In the genomic region with DNA sequence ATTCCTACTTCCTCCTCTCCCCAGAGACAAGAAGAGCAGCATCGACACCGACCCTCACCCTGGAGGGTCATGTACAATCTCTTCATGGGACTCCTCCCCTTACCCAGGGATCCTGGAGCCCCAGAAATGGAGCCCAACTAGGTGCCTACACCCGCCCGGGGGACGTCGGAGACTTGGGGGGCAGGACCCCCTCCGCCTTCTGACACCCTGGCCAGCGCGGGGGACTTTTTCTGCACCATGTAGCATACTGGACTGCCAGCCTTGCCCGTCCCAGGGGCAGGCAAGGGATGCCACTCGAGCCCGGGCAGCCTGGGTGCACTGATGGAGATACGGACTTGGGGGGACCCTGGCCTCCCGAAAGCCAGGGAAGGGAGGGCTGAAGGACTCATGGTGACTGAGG, we compare ENCODE assay signal across 27 mouse cellular contexts. TPM values are rescaled to one million over a fixed set of nuclear protein-coding genes. Genes with fewer than 3 reads are reported as not detected.
A peak's percentile ranks its signal among the peaks of the same experiment; 100 is the strongest.
DNase-seq lines count a peak whose midpoint lies in the region; ATAC-seq and TF ChIP-seq lines count a peak whose summit lies in the region.
"Had no signal": no experiment of that assay in that cellular context is flagged by ENCODE, and none has a peak within 500 bp of the region (broad histone marks: within the 10 kb centered on the region; RNA-seq: fewer than 3 reads in every experiment).

No protein-coding gene starts in this region.

- no peak for TF ChIP-seq EP300 in ES-Bruce4 (IDR thresholded peaks at IDR 0.05; ENCODE audit: insufficient read depth, low read depth, low read length)

- H3K27ac ChIP-seq in forebrain, embryonic 11.5 days (ENCODE audit: low read depth, low read length), result no peak overlapping the region
- no peak overlapping the region for H3K27ac ChIP-seq in forebrain, embryonic 12.5 days
- no peak overlapping the region for H3K27ac ChIP-seq in hindbrain, embryonic 12.5 days
- H3K27ac ChIP-seq in hindbrain, postnatal 0 days, result no peak overlapping the region
- H3K27ac ChIP-seq in ES-Bruce4 (ENCODE audit: insufficient read depth, low read length), result 0 out of 2 replicates have a peak overlapping the region, but pooled peaks have one; percentile 25
- H3K27ac ChIP-seq in gastrocnemius, adult 2 months, result no peak overlapping the region
- H3K27ac ChIP-seq: embryonic facial prominence, embryonic 10.5 days; embryonic facial prominence, embryonic 13.5 days; heart, adult 2 months; heart, embryonic 15.5 days had no signal

- TF ChIP-seq POLR2A in ES-Bruce4 (IDR thresholded peaks at IDR 0.05; ENCODE audit: insufficient read depth, low read length), result no peak

- no peak for TF ChIP-seq CTCF in hindbrain, postnatal 0 days (IDR thresholded peaks at IDR 0.05; ENCODE audit: low read depth)
- no peak for TF ChIP-seq CTCF in ES-Bruce4 (IDR thresholded peaks at IDR 0.05; ENCODE audit: low read depth, low read length)
- no peak for TF ChIP-seq CTCF in gastrocnemius, adult 2 months (IDR thresholded peaks at IDR 0.05)

- no peaks in the 10 kb centered on the region for H3K9me3 ChIP-seq in forebrain, embryonic 11.5 days (ENCODE audit: control insufficient read depth, low read length)
- no peaks in the 10 kb centered on the region for H3K9me3 ChIP-seq in forebrain, embryonic 12.5 days
- H3K9me3 ChIP-seq in hindbrain, embryonic 12.5 days (replicated peaks), result no peaks in the 10 kb centered on the region
- no peaks in the 10 kb centered on the region for H3K9me3 ChIP-seq in hindbrain, postnatal 0 days (ENCODE audit: low read length)
- H3K9me3 ChIP-seq in ES-Bruce4 (replicated peaks; ENCODE audit: control insufficient read depth, insufficient read depth, low read length, poor library complexity, severe bottlenecking), result no peaks in the 10 kb centered on the region
- H3K9me3 ChIP-seq: embryonic facial prominence, embryonic 10.5 days; embryonic facial prominence, embryonic 13.5 days; heart, embryonic 12.5 days; heart, embryonic 15.5 days had no signal

- no peaks in the 10 kb centered on the region for H3K27me3 ChIP-seq in forebrain, embryonic 11.5 days (ENCODE audit: control insufficient read depth, insufficient read depth, low read length)
- 0 out of 2 replicates have a peak, but pooled peaks cover 2% of the 10 kb centered on the region for H3K27me3 ChIP-seq in forebrain, embryonic 12.5 days
- no peaks in the 10 kb centered on the region; the same call in 1 of the 2 replicates for H3K27me3 ChIP-seq in hindbrain, embryonic 12.5 days
- no peaks in the 10 kb centered on the region for H3K27me3 ChIP-seq in hindbrain, postnatal 0 days (ENCODE audit: insufficient read depth, low read length)
- H3K27me3 ChIP-seq in ES-Bruce4 (ENCODE audit: control insufficient read depth, insufficient read depth, low read length, poor library complexity, severe bottlenecking), result no peaks in the 10 kb centered on the region
- H3K27me3 ChIP-seq: heart, embryonic 12.5 days; heart, embryonic 15.5 days had no signal

- peak; percentile 51 for DNase-seq in forebrain, embryonic 11.5 days (ENCODE audit: low spot score)
- no peak for DNase-seq in hindbrain, postnatal 0 days (ENCODE audit: low spot score)
- DNase-seq in gastrocnemius, adult 2 months, result no peak
- DNase-seq: adrenal gland, adult 2 months; adrenal gland, postnatal 14 days; cerebellum, adult 11 months; cerebellum, adult 9-11 months; cerebellum, postnatal 36 days; embryo, embryonic 11 days; forebrain, postnatal 0 days; gastrocnemius, postnatal 25 days; heart, adult 2 months; heart, postnatal 14 days; heart, postnatal 4 days; kidney, adult 2 months had no signal

- WGBS in forebrain, embryonic 11.5 days, result 87% methylated on average over 14 of the region's 14 CpGs
- WGBS in forebrain, embryonic 12.5 days, result 88% methylated on average over 14 of the region's 14 CpGs
- 78% methylated on average over 14 of the region's 14 CpGs for WGBS in hindbrain, embryonic 12.5 days
- 86% methylated on average over 14 of the region's 14 CpGs for WGBS in hindbrain, postnatal 0 days

- intact Hi-C loops in gastrocnemius, adult 2 months (cut with DNase I), result no loop called here

- no peaks in the 10 kb centered on the region for H3K36me3 ChIP-seq in forebrain, embryonic 11.5 days (ENCODE audit: control insufficient read depth, insufficient read depth, low read length)
- H3K36me3 ChIP-seq in forebrain, embryonic 12.5 days (replicated peaks), result peaks cover 10% of the 10 kb centered on the region; the same call in 1 of the 2 replicates
- peaks cover 8% of the 10 kb centered on the region; the same call in 1 of the 2 replicates for H3K36me3 ChIP-seq in hindbrain, embryonic 12.5 days
- H3K36me3 ChIP-seq in hindbrain, postnatal 0 days (ENCODE audit: insufficient read depth, low read length), result no peaks in the 10 kb centered on the region
- peaks cover 26% of the 10 kb centered on the region for H3K36me3 ChIP-seq in ES-Bruce4 (ENCODE audit: control insufficient read depth, insufficient read depth, low read length, poor library complexity, severe bottlenecking)

- H3K9ac ChIP-seq in forebrain, embryonic 11.5 days (ENCODE audit: low read length), result no peak overlapping the region
- no peak overlapping the region for H3K9ac ChIP-seq in forebrain, embryonic 12.5 days
- 0 out of 2 replicates have a peak overlapping the region, but pooled peaks have one; percentile 0 for H3K9ac ChIP-seq in hindbrain, embryonic 12.5 days
- H3K9ac ChIP-seq in hindbrain, postnatal 0 days (replicated peaks; ENCODE audit: low read length), result no peak overlapping the region
- peak overlapping the region; percentile 12; the same call in 1 of the 2 replicates for H3K9ac ChIP-seq in ES-Bruce4 (ENCODE audit: low read depth, poor library complexity, severe bottlenecking)
- H3K9ac ChIP-seq: embryonic facial prominence, embryonic 13.5 days; forebrain, postnatal 0 days; heart, embryonic 12.5 days; heart, embryonic 15.5 days had no signal

- no peak overlapping the region for H3K4me3 ChIP-seq in forebrain, embryonic 11.5 days (ENCODE audit: low read depth, low read length)
- no peak overlapping the region for H3K4me3 ChIP-seq in forebrain, embryonic 12.5 days (replicated peaks)
- H3K4me3 ChIP-seq in hindbrain, embryonic 12.5 days, result no peak overlapping the region
- H3K4me3 ChIP-seq in hindbrain, postnatal 0 days (ENCODE audit: low read length), result no peak overlapping the region
- H3K4me3 ChIP-seq in ES-Bruce4 (ENCODE audit: low read depth, low read length), result no peak overlapping the region
- H3K4me3 ChIP-seq in gastrocnemius, adult 2 months, result no peak overlapping the region
- H3K4me3 ChIP-seq: embryonic facial prominence, embryonic 10.5 days; embryonic facial prominence, embryonic 13.5 days; erythroblast, embryonic 14.5 days; heart, adult 2 months; heart, embryonic 12.5 days; heart, embryonic 15.5 days had no signal

- no peak overlapping the region for H3K4me2 ChIP-seq in forebrain, embryonic 11.5 days (ENCODE audit: low read depth, low read length, severe bottlenecking)
- no peak overlapping the region for H3K4me2 ChIP-seq in forebrain, embryonic 12.5 days
- H3K4me2 ChIP-seq in hindbrain, embryonic 12.5 days (replicated peaks), result no peak overlapping the region
- H3K4me2 ChIP-seq in hindbrain, postnatal 0 days (ENCODE audit: low read depth, low read length), result no peak overlapping the region
- H3K4me2 ChIP-seq: embryonic facial prominence, embryonic 13.5 days; heart, embryonic 12.5 days; heart, embryonic 15.5 days had no signal

- H3K4me1 ChIP-seq in forebrain, embryonic 11.5 days (replicated peaks; ENCODE audit: control insufficient read depth, insufficient read depth, low read length), result peaks cover 3% of the 10 kb centered on the region
- H3K4me1 ChIP-seq in forebrain, embryonic 12.5 days, result peaks cover 24% of the 10 kb centered on the region
- peaks cover 16% of the 10 kb centered on the region for H3K4me1 ChIP-seq in hindbrain, embryonic 12.5 days
- H3K4me1 ChIP-seq in hindbrain, postnatal 0 days (ENCODE audit: insufficient read depth, low read length), result peaks cover 13% of the 10 kb centered on the region
- no peaks in the 10 kb centered on the region for H3K4me1 ChIP-seq in ES-Bruce4 (ENCODE audit: control insufficient read depth, insufficient read depth, low read length)

- no peak for ATAC-seq in forebrain, embryonic 11.5 days (replicated peaks; ENCODE audit: low FRiP score)
- no peak for ATAC-seq in forebrain, embryonic 12.5 days (ENCODE audit: low FRiP score)
- ATAC-seq in hindbrain, embryonic 12.5 days (ENCODE audit: low FRiP score), result no peak
- no peak for ATAC-seq in hindbrain, postnatal 0 days
- ATAC-seq: CD4-positive, CD25-positive, alpha-beta regulatory T cell, adult 4 months; forebrain, embryonic 14.5 days; forebrain, postnatal 0 days; intestine, postnatal 0 days had no signal

RNA-seq across cellular contexts. Expression of gene Bbc3, which starts 8.9 kb away (rescaled TPM):
- 8.0 and 11.5 TPM in 2 replicates for polyA plus RNA-seq in forebrain, embryonic 11.5 days (2014; fragmentation: Nextera tagmentation; extraction: Ambion mirVana)
- polyA plus RNA-seq in forebrain, embryonic 12.5 days (2016; fragmentation: Nextera tagmentation; extraction: Ambion mirVana), result 12.8 and 14.6 TPM in 2 replicates
- 20.0 and 21.1 TPM in 2 replicates for polyA plus RNA-seq in hindbrain, embryonic 12.5 days (2016; fragmentation: Nextera tagmentation; extraction: Ambion mirVana)
- 51.0 and 55.8 TPM in 2 replicates for total RNA-seq in hindbrain, postnatal 0 days (2014; rRNA removed)
- 32.2 and 33.3 TPM in 2 replicates for polyA plus RNA-seq in hindbrain, postnatal 0 days (2015; fragmentation: Nextera tagmentation; extraction: Ambion mirVana)
- polyA plus RNA-seq in ES-Bruce4 (2011; ENCODE audit: insufficient read depth, insufficient read length, low read depth, missing spikeins), result 38.5 and 38.7 TPM in 2 replicates
- total RNA-seq in gastrocnemius, adult 2 months (2021), result 1 to 10 TPM; 1.4 to 2.9 TPM

RNA-seq across cellular contexts. Expression of gene Ccdc9, which starts 30.5 kb away (rescaled TPM):
- 22.3 and 32.2 TPM in 2 replicates for polyA plus RNA-seq in forebrain, embryonic 11.5 days (2014; fragmentation: Nextera tagmentation; extraction: Ambion mirVana)
- 42.3 and 44.6 TPM in 2 replicates for polyA plus RNA-seq in forebrain, embryonic 12.5 days (2016; fragmentation: Nextera tagmentation; extraction: Ambion mirVana)
- polyA plus RNA-seq in hindbrain, embryonic 12.5 days (2016; fragmentation: Nextera tagmentation; extraction: Ambion mirVana), result 43.4 and 46.7 TPM in 2 replicates
- total RNA-seq in hindbrain, postnatal 0 days (2014; rRNA removed), result 11.8 and 27.9 TPM in 2 replicates
- polyA plus RNA-seq in hindbrain, postnatal 0 days (2015; fragmentation: Nextera tagmentation; extraction: Ambion mirVana), result 13.4 and 14.8 TPM in 2 replicates
- polyA plus RNA-seq in ES-Bruce4 (2011; ENCODE audit: insufficient read depth, insufficient read length, low read depth, missing spikeins), result 86.6 and 104 TPM in 2 replicates
- 10 to 100 TPM; 41.0 to 42.1 TPM for total RNA-seq in gastrocnemius, adult 2 months (2021)

RNA-seq across cellular contexts. Expression of gene Inafm1, which starts 43.7 kb away (rescaled TPM):
- polyA plus RNA-seq in forebrain, embryonic 11.5 days (2014; fragmentation: Nextera tagmentation; extraction: Ambion mirVana), result 10.9 and 11.6 TPM in 2 replicates
- 13.4 and 14.5 TPM in 2 replicates for polyA plus RNA-seq in forebrain, embryonic 12.5 days (2016; fragmentation: Nextera tagmentation; extraction: Ambion mirVana)
- 23.3 and 25.4 TPM in 2 replicates for polyA plus RNA-seq in hindbrain, embryonic 12.5 days (2016; fragmentation: Nextera tagmentation; extraction: Ambion mirVana)
- total RNA-seq in hindbrain, postnatal 0 days (2014; rRNA removed), result 56.0 and 71.3 TPM in 2 replicates
- 74.1 and 78.4 TPM in 2 replicates for polyA plus RNA-seq in hindbrain, postnatal 0 days (2015; fragmentation: Nextera tagmentation; extraction: Ambion mirVana)
- 3.3 and 4.6 TPM in 2 replicates for polyA plus RNA-seq in ES-Bruce4 (2011; ENCODE audit: insufficient read depth, insufficient read length, low read depth, missing spikeins)
- 10 to 100 TPM; 15.7 to 15.8 TPM for total RNA-seq in gastrocnemius, adult 2 months (2021)

RNA-seq across cellular contexts. Expression of gene C5ar1, which starts 57.8 kb away (rescaled TPM):
- polyA plus RNA-seq in forebrain, embryonic 11.5 days (2014; fragmentation: Nextera tagmentation; extraction: Ambion mirVana), result 0.76 and 1.1 TPM in 2 replicates
- polyA plus RNA-seq in forebrain, embryonic 12.5 days (2016; fragmentation: Nextera tagmentation; extraction: Ambion mirVana), result 0.70 and 0.73 TPM in 2 replicates
- 0.79 and 2.0 TPM in 2 replicates for polyA plus RNA-seq in hindbrain, embryonic 12.5 days (2016; fragmentation: Nextera tagmentation; extraction: Ambion mirVana)
- total RNA-seq in hindbrain, postnatal 0 days (2014; rRNA removed), result 1.4 and 1.9 TPM in 2 replicates
- polyA plus RNA-seq in hindbrain, postnatal 0 days (2015; fragmentation: Nextera tagmentation; extraction: Ambion mirVana), result 0.93 and 1.5 TPM in 2 replicates
- polyA plus RNA-seq in ES-Bruce4 (2011; ENCODE audit: insufficient read depth, insufficient read length, low read depth, missing spikeins), result not detected in 2 replicates
- 1 to 10 TPM; 1.6 to 2.4 TPM for total RNA-seq in gastrocnemius, adult 2 months (2021)
- total RNA-seq: MEL had no signal
- polyA plus RNA-seq: CD4-positive, CD25-positive, alpha-beta regulatory T cell, adult 4 months; erythroblast, embryonic 14.5 days had no signal

Comparison
In these comparisons a context has a peak if more than half of its experiments do, and no peak if none do; other contexts are left out.
1. H3K9ac ChIP-seq: peak in hindbrain, embryonic 12.5 days (single experiment) and ES-Bruce4 (single experiment); none in forebrain, embryonic 11.5 days (single experiment), forebrain, embryonic 12.5 days (single experiment) and hindbrain, postnatal 0 days (single experiment).